Mouse (Mus musculus) cortical plate, adult 2 months (tissue): ENCODE results near the gene Ing4. TPM values are rescaled to one million over a fixed set of nuclear protein-coding genes. Genes with fewer than 3 reads are reported as not detected.
A peak's percentile ranks its signal among the peaks of the same experiment; 100 is the strongest.
"Not testable (repeated sequence)": the region's sequence is repeated elsewhere in the genome, so short reads cannot be mapped to it uniquely, and the experiment has no call there.

Source experiments
- H3K27ac ChIP-seq: fragments of 200-500 bp; 2 replicates; pipeline ENCODE4 v1.5.1; 2012; ENCODE audit warnings: low read length, control low read depth, inconsistent platforms; ENCODE audit not compliant: insufficient read depth
- H3K4me1 ChIP-seq: fragments of 200-500 bp; 2 replicates; pipeline ENCODE4 v1.6.1; 2011; ENCODE audit warnings: low read length; ENCODE audit not compliant: control insufficient read depth, insufficient read depth
- H3K4me3 ChIP-seq: fragments of 200-500 bp; 2 replicates; pipeline ENCODE4 v1.5.1; 2011; ENCODE audit warnings: mild to moderate bottlenecking, low read length, control low read depth; ENCODE audit not compliant: insufficient read depth
- CTCF ChIP-seq: fragments of 200-500 bp; IDR thresholded peaks from 2 replicates; pipeline ENCODE4 v1.5.1; 2011; ENCODE audit warnings: mild to moderate bottlenecking, control low read depth, low read length; ENCODE audit not compliant: insufficient read depth; ENCODE audit errors: extremely low read depth
- POLR2A ChIP-seq: fragments of 200-500 bp; IDR thresholded peaks from 2 replicates; pipeline ENCODE4 v1.6.1; 2011; ENCODE audit warnings: mild to moderate bottlenecking, low read length, control low read depth; ENCODE audit not compliant: insufficient read depth; ENCODE audit errors: extremely low read depth
- polyA plus RNA-seq: library from polyadenylated mRNA; depleted of rRNA; stranded (reverse); fragments of >200 nt; gene quantifications from 2 replicates; pipeline ENCODE4 v1.2.3, GENCODE M21; 2012

Gene Ing4
- polyA plus RNA-seq, 1 experiment, result 69.7 TPM

DNA sequence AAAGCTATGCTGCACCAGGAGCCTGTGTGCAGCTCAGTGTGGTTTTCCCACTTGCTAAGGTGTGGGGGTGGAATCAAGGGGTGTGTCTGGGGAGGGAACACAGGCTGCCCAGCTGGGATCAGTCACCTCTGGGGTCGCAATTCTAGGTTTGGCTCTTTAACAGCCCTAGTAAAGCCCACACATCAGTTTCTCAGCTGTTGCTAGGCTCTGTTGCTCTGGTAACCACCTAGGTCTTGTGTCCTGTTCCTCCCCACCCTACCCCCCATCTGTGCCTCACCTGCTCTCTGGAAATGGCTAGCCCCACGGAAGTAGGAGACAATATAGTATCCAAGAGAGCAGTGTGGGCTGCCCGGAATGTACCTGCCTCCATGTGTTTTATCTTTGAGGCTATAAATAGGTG is 35.9 kb upstream of the Ing4 start:
- no peak for TF ChIP-seq CTCF
- TF ChIP-seq POLR2A, result no peak
- Histone ChIP-seq H3K4me3 (no peak overlapping the region), H3K4me1 (peaks cover 14% of the 10 kb centered on the region), H3K27ac (no peak overlapping the region)

DNA sequence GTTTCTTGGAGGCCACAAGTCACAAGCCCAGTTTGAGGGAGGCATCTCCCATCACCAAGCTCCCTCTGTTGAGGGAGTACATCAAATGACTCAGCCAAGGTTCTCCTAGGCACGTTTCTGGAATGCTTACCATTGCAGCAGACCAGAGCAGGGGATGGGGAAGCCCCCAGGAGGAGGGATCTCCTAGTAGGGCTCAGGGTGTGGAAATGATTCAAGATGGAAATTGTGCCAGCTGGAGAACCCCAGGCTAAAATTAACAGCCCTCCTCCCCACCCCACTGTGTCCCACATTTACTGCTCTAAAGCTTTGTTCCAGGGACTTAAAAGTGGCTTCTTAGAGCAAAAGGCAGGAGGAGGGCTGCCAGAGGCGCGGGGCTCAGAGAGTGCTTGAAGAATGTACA is 34.5 kb upstream of the Ing4 start:
- TF ChIP-seq POLR2A (no peak), CTCF (no peak)
- H3K27ac ChIP-seq, result no peak overlapping the region
- peaks cover 13% of the 10 kb centered on the region for H3K4me1 ChIP-seq
- H3K4me3 ChIP-seq, result no peak overlapping the region

DNA sequence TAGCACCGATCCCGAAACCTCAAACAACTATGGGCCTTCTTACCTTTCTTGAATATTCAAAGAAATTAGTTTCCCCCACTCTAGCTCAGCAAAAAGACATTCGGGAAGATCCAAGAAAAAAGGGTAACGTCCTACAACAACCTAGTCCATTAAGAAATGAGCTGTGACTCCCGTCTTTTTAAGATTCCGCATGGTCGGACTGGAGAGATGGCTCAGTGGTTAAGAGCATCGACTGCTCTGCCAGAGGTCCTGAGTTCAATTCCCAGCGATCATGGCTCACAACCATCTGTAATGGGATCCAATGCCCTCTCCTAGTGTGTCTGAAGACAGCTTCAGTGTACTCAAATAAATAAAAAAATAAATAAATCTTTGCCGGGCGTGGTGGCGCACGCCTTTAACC is 31.5 kb upstream of the Ing4 start:
- H3K27ac ChIP-seq, result no peak overlapping the region
- H3K4me1 ChIP-seq, result peaks cover 11% of the 10 kb centered on the region
- peak overlapping the region; percentile 57 for H3K4me3 ChIP-seq
- TF ChIP-seq POLR2A (no peak), CTCF (no peak)

DNA sequence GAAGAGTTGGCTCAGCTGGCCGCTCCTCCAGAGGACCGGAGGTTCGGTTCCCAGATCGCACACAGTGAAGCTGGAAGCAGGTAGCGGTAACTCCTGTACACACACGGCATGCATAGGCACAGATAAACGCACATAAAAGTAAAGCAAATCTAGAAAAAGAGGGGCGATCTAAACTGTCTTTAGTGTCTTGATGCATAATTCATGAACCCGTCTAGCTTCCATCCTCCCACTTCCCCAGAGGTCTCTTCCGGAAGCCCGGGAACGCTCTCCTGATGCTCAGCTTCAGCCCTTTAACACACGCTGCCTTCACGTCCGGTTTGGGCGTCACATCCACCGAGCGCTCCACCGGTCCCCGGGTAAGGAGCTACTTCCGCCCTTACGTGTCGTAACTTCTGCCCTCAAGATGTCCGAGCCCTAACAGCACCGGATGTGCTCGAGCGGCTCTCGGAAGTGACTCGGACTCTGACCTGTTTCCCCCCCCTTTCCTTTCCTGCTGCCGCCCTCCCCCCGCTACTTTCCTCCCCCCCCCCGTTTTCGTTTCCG is 30.9 kb upstream of the Ing4 start:
- H3K4me1 ChIP-seq, result peaks cover 7% of the 10 kb centered on the region
- H3K4me3 ChIP-seq, result peak overlapping the region; percentile 57
- 0 out of 2 replicates have a peak overlapping the region, but pooled peaks have one; percentile 1 for H3K27ac ChIP-seq
- TF ChIP-seq CTCF, result no peak
- TF ChIP-seq POLR2A, result peak; percentile 95

DNA sequence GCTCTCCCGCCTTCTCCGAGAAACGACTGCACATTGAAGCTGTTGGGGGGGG is 30.6 kb upstream of the Ing4 start, which contains the start of gene Zfp384:
Gene Zfp384 (plus strand): TSS at position 17 of the 52 bp plus-strand sequence.
- TF ChIP-seq CTCF (no peak), POLR2A (no peak)
- H3K27ac ChIP-seq, result peak within 1 kb of the TSS; percentile 79
- peak within 1 kb of the TSS; percentile 57 for H3K4me3 ChIP-seq
- H3K4me1 ChIP-seq, result peaks cover 5% of the 10 kb centered on the region

DNA sequence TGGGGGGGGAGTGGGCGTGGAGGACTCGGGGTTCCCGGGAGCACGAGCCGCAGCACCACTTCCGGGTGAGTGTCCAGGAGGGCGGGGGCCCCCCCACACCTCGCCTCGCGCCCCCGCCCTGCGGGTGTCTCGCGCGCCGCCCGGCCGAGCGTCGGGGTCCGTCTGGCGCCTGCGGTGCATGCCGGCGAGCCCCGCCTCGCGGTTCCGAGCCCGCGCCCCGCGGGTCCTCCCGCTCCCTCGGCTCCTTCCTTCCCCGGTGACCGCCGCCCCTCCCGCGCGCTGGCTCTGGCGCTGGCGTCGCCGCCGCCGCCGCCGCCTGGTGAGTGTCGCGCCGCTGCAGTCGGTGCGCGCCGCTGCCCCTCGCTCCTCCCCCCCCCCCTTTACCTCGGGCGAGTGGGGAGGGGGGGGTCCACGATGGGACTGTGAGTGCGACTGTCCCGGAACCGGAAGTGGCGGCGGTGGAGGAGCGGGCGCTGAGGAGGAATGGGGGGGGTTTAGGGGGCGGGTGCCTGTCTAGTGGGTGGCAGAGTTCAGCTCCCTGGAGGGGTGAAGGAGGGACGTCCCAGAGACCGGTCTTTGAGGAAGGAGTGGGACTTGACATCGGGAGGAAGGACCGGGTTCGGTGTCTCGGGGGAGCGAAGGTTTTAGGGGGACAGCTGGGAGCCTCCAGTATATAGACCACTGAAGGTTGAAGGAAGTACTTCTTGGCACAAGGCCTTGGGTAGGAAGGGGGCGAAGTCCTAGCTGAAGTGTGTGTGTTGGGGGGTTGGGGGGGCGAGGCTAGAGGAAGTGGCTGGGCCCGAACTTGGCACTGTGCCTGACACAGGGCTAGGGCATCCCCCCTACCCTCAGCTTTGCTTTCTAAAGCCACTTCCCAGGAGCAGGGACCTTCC is 30.1 kb upstream of the Ing4 start:
- H3K27ac ChIP-seq, result peak overlapping the region; percentile 79
- peaks cover 3% of the 10 kb centered on the region; the same call in 1 of the 2 replicates for H3K4me1 ChIP-seq
- TF ChIP-seq POLR2A, result 0 out of 2 replicates have a peak, but pooled peaks have one; percentile 30
- no peak for TF ChIP-seq CTCF
- H3K4me3 ChIP-seq, result peak overlapping the region; percentile 57

DNA sequence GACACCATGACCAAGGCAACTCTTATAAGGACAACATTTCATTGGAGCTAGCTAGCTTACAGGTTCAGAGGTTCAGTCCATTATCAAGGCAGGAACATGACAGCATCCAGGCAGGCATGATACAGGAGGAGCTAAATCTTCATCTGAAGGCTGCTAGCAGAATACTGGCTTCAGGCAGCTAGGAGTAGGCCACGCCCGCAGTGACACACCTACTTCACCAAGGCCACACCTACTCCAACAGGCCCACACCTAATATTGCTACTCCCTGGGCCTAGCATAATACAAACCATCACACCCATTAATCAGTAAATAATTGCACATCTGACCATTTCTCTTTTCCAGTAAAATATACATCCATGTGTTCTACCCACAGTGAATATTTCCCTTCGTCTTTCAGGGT is 21.9 kb upstream of the Ing4 start:
- H3K4me3 ChIP-seq, result no peak overlapping the region
- H3K4me1 ChIP-seq, result no peaks in the 10 kb centered on the region
- no peak overlapping the region for H3K27ac ChIP-seq
- TF ChIP-seq POLR2A (no peak), CTCF (no peak)

DNA sequence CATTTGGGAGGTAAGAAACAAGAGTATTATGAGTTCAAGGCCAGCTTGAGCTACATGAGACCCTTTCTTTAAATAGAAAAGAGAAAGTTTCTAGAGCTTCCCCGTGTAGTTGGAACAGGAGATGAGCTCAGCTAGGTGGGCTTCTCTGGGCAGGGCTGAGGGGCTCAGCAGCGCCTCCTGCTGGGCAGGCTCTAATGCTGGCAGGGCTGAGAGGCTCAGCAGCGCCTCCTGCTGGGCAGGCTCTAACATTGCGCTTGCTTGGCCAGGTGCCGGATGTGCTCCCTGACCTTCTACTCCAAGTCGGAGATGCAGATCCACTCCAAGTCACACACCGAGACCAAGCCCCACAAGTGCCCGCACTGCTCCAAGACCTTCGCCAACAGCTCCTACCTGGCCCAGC is 9.0 kb upstream of the Ing4 start:
- TF ChIP-seq CTCF, result peak; percentile 65
- H3K27ac ChIP-seq, H3K4me3 ChIP-seq, H3K4me1 ChIP-seq: not testable (repeated sequence)

DNA sequence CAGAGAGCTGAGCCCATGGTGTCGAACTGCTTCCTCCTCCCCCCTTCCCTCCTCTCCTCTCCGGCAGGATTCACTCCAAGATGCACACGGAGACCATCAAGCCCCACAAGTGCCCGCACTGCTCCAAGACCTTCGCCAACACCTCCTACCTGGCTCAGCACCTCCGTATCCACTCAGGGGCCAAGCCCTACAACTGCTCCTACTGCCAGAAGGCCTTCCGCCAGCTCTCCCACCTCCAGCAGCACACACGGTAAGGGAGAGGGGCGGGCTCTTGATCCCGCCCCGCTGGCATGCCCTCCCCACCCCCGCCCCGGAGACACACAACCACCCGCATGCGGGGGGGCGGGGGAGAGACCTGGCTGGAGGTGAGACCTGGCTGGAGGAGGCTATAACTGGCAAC is 8.0 kb upstream of the Ing4 start:
- Histone ChIP-seq H3K4me1 (no peaks in the 10 kb centered on the region; the same call in 1 of the 2 replicates), H3K4me3 (no peak overlapping the region), H3K27ac (no peak overlapping the region)
- TF ChIP-seq CTCF (no peak), POLR2A (no peak)

DNA sequence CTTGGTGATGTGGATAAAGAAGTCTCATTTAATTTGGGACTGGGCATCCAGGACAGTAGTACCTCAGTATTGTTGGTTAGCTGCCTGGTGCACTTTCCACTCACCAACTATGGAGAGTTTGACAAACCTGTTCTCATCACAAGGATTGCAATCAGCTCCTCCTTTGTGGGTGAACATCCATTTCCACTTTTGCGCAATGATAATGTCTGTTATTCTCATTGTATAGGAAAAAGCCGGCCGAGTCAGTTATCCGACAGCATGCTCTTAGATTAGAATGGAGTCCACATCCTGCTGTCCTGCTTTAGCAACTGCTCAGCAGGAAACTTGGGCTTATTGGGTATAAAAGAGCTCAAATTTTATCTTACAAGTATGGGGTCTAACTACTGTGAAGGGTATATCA is 894 bp upstream of the Ing4 start:
- no peak overlapping the region for H3K27ac ChIP-seq
- 0 out of 2 replicates have a peak overlapping the region, but pooled peaks have one; percentile 11 for H3K4me3 ChIP-seq
- no peak for TF ChIP-seq CTCF
- no peak for TF ChIP-seq POLR2A
- H3K4me1 ChIP-seq, result no peaks in the 10 kb centered on the region; the same call in 1 of the 2 replicates
